Mouse (Mus musculus) spleen, adult 12 weeks (tissue): ENCODE data around the gene Arnt.
"Not testable (repeated sequence)": the region's sequence is repeated elsewhere in the genome, so short reads cannot be mapped to it uniquely, and the experiment has no call there.

Experiments
- DNase-seq: peaks from one replicate; pipeline ENCODE4 v3.0.0; 2022; ENCODE audit warnings: low spot score

The Arnt gene

GRCm38 (mm10) chr3:95526622-95527211 lies 92.5 kb downstream of the Arnt start, which contains the start of gene Ctss:
TSS of gene Ctss (plus strand) at chr3:95526786.
- DNase-seq: peak; percentile 19

GRCm38 (mm10) chr3:95529814-95530213 lies 95.6 kb downstream of the Arnt start:
- no peak for DNase-seq

DNA sequence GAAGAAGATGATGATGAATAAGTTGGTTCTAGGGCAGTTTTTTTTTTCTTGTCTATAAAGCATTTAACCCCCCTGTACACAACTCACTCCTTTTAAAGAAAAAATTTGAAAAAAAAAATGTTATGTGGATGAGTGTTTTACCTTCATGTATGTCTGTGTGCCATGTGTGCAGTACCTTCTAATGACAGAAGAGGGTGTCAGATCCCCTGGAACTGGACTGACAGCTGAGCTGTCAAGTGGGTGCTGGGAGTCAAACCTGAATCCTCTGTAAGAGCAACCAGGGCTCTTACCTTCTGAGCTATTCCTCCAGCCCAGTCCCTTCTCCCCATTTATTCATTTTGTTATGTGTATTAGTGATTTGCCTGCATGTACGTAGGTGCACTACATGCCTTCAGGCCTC lies 96.8 kb downstream of the Arnt start:
- DNase-seq: no peak

GRCm38 (mm10) chr3:95533364-95533763 lies 99.2 kb downstream of the Arnt start:
- DNase-seq: no peak

DNA sequence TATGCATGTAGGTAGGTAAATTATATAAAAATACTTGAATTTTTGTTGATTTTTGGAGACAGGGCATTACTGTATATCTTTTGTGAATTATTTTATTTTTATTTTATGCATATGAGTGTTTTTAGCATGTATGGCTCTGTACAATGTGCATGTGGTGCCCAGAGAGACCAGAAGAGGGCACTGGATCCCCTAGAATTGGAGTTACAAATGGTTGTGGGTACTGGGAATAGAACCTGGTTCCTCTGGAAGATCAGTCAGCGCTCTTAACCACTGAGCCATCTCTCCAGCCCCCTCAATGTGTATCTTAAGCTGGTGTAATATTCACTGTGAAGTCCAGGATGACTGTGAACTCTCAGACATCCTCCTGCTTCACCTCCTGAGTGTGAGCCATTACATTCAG lies 100.7 kb downstream of the Arnt start:
- DNase-seq: no peak

- no peak for DNase-seq
Measured at GRCm38 (mm10) chr3:95538936-95539335, 104.7 kb downstream of the Arnt start.

DNA sequence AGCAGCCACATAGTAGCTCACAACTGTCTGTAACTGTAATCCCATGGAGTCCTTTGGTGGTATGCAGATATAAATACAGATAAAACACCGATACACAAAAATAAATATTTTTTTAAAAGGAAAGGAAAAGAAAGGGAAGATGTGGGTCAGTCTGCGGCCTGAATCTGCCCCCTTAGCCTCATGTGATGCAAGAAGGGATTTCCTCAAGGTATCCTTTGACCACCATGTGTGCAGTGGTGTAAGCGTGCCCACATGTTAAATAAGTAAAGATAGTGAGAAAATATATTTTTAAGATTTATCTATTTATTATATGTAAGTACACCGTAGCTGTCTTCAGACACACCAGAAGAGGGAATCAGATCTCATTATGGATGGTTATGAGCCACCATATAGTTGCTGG lies 105.6 kb downstream of the Arnt start:
- DNase-seq: no peak

DNA sequence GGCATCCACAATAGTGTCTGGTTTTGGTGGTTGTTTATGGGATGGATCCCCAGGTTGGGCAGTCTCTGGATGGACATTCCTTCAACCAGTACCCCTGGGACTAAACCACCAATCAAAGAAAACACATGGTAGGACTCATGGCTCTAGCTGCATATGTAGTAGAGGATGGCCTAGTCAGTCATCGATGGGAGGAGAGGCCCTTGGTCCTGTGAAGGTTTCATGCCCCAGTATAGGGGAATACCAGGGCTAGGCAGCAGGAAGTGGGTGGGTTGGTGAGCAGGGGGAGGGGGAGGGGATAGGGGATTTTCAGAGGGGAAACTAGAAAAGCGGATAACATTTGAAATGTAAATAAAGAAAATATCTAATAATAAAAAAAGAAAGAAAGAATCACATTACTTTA lies 107.0 kb downstream of the Arnt start:
- not testable (repeated sequence) for DNase-seq

DNA sequence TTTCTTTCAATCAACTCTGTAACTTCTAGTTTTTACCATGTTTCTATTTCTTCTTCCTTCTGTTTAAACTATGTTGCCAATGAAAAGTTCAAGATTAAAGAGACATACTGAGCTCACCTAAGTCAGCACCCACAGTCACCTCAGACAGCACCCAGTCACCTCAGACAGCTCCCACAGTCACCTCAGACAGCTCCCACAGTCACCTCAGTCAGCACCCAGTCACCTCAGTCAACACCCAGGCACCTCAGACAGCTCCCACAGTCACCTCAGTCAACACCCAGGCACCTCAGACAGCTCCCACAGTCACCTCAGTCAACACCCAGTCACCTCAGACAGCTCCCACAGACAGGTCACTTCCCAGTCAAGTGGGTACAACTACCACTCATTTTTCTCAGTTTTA lies 108.0 kb downstream of the Arnt start:
- no peak for DNase-seq

DNA sequence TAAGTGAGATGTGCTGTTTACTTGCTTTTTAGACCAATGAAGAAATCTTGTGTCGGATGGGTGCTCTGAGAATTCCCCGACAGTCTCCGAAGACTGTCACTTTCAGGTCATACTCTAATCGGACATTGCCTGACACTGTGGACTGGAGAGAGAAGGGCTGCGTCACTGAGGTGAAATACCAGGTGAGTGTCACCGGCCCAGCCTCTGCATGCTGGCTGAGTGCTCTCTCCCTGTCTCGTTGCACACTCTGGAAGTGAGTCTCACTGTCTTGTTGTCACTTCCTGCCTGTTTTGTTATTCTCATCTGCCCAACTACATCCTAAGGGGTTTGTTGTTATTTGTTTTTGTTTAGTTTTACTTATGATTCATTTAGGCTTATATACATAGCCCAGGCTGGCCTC lies 108.8 kb downstream of the Arnt start:
- no peak for DNase-seq
